Mouse (Mus musculus) spleen, adult 12 weeks (tissue): ENCODE measurements around the gene Armc5.

Experiments used
- DNase-seq: peaks from one replicate; pipeline ENCODE4 v3.0.0; 2022; ENCODE audit warnings: low spot score

Gene Armc5

GRCm38 (mm10) chr7:128288923-128289544, 51.9 kb downstream of the Armc5 start:
- no peak for DNase-seq
